Mouse (Mus musculus): ENCODE data around the gene Pclaf.
A peak's percentile ranks its signal among the peaks of the same experiment; 100 is the strongest.

Gene Pclaf

DNA sequence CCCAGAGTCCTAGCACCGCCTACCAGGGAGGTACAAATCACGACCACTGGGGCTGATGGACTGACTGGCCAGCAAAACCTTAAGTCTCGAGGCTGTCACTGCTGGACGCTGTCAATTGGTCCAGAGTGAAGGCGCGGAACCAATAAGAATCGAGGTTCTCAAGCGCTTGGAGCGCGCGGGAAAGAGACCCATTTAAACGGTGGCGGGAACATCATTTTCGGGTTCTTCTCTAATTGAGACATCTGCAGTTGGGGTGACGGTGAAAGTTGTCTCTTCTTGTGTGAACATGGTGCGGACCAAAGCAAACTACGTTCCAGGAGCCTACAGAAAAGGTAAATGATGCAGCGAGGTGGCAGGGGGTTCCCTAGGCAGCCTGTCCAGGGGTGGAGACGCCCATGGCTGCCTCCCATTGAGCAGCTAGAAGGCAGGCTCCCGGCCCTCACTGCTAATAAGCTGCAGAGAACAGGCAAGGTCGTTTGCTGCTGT lies at the start of gene Pclaf:
Gene Pclaf, plus strand, starts transcription at position 95 of the 486 bp plus-strand sequence.
- peak; percentile 80 to 91 for DNase-seq

DNA sequence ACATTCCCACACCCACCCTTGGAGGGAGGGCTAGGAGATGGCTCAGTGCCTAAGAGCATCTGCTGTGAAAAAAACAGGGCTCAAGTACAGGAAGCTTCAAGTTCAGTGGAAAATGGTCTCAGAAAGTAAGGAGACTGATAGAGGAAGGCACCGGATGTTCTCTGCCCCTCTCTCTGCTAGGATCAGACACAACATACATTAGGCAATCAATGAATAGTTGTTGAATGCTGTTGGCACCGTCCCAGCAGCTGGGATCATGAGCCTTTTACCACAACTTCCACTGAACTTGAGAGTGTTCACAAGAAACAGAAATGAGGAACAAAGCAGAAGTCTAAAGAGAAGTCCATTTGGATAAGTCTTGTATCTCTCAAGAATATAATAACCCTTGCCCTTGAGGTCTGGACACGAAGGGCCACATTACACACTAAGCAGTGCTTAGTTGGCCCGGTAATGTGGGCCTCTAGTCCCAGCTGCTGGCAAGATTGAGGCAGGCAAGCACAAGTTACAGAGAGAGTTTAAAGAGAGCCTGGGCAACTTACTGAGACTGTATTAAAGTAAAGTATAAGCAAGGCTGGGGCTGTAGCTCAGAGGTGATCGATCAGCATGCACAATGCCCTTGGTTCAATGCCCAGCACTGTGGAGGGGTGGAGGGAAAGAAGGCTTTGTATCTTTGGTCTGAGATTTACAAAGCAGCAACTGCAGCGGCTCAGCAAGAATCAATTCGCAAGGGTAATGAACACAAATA lies 45.4 kb upstream of the Pclaf start:
- DNase-seq: peak in 1 of 2 experiments; percentile 36

DNA sequence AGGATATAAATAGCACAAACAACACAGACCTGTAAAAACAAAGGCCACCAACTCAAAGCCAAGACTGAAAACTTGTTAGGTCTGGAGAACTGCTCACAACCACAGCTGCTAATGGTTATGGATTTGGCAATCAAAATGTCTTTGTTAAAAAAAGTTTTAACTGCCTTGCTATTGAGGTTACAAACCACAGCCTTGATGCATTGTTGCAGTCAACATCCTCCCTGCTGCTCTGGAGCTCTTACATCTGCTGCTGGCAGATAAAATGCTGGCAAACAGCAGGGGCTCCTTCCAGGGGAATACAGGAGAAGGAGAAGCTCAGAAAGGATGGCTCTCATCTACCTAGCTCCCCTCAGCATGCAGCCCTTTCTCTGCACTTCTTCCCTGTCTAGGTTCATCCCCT lies 41.9 kb upstream of the Pclaf start:
- no peak for DNase-seq

DNA sequence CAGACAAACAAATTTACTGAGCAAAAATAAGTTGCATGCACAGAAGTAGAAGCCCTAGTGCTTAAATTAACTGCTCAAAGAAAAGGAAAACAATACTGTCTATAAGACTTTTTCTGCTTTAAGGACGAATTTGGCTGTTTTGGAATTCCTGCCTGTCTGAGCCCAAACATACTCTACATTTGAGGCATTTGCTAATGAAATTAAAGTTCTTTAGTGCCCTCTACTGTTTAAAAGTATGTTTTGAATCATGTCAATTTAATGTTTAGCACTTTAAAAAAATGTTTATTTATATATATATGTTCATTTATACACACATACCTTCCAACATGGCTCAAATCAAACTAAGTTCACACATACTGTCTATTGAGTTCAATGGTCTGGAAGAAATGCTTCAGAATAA lies 39.8 kb upstream of the Pclaf start:
- DNase-seq: no peak

DNA sequence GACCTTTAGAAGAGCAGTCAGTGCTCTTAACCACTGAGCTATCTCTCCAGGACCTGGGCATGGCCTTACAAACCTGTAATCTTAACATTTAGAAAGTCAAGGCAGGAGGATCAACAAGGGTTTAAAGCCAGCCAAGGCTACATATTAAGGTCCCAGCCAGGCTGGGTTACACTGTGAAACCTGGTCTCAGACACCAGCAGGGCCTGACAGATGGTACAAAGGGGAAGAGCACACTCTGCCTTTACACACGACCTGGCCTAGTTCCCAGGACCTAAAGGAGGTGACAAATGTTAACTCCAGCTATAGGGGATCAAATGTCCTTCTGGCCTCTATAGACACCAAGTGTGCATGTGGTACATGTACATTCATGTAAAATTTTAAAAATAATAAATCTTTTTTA lies 30.4 kb upstream of the Pclaf start:
- no peak for DNase-seq

DNA sequence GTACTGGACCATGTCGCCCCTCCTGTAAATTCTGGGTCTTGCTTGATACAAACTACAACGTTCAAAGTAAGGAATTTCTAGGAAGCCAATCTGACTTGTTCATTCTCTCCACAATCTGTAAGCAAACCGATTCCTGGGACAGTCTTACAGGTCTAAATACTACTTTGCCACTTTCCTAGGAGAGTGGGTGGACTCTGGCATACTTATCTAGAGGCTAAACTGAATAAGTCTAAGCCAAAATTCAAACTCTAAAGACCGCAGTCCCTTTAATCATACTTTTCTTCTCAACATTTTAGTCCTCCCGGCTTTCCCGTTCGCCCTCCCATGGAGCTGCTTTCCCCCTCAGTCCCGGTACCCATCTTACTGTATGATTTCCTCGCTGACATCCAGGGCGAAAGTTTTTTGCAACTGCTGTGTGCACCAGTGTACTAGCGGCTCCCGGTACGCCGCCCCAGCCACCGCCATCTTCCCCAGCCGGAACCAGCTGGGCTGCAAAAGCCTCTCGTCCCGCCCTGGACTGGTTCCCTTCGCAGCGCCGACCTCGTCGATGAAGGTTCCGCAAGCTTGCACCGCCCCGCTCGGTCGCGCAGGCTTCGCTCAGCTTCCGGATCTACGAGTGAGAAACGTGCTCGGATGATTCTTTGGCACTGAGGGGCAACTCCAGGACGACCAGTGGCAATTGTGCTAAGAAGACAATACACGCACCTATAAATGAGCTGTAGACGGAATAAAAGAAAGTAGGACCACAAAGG lies 5.3 kb upstream of the Pclaf start:
- DNase-seq: peak; percentile 91 to 95

DNA sequence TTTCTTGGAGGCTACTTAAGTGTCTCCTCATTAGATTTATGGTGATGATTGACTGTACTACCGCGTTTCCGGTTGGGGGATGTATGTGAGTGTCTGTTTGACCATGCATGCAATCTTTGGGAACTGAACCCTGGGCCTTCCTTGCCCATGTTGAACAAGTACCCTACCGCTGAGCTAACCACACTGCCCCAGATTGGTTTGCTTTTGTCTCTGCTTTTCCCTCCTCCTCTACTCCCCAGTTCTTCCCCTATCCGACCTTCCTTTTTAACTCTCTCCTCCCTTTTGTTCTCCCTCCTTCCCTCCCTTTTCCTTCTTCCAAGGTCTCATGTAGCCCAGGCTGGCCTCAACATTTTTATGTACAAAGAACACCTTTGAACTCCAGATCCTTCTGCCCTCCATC lies 1.1 kb downstream of the Pclaf start:
- no peak for DNase-seq

DNA sequence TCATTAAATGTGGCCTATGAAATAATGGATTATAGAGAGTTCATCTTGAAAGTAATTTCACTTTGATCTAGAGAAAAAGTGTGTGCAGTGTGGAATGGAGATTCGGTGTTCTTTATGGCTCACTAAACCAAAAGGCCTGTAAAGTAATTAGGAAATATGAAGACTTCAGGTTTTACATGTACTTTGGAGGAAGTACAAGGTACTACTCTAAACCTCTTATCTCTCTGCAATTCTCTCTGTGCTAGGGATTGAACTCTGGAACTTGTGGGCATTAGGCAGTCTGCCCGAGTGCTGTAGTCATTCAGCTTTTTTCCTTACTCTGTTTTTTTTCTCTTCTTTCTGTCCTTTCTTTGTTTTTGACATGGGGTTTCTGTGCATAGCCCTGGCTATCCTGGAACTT lies 6.9 kb downstream of the Pclaf start:
- no peak for DNase-seq

DNA sequence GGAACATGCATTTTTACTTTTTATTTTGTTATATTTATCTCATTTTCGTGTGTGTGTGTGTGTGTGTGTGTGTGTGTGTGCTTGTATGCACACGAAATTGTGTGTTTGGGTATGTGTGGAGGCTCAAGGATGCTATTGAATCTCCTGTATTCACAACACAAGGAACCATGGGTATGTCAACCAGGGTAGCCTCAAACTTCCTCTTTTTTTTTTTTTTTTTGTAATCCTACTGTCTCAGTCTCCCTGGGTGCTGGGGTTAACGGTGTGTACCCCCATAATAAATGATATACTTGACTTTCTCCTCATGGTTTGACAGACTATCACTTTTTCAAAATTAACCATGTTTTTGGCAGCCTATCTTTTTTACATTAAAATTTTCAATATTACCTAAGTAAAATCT lies 12.8 kb downstream of the Pclaf start:
- no peak for DNase-seq

DNA sequence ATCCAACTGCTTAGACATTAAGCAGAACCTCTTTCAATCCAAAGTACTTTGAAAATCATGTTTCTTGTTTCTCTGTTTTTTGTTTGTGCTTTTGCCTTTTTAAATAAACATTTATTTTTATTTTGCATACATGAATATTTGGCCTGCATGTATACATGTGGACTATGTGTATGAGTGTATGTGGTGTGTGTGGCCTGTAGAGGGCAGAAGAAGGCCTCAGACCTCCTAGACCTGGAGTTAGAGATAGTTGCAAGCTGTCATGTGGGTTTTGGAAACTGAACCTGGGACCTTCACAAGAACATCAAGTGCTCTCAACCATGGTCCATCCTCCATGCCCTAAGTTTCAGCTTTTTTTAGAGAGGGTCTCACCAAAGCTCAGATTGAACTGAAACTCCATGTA lies 13.4 kb downstream of the Pclaf start:
- DNase-seq: no peak

DNA sequence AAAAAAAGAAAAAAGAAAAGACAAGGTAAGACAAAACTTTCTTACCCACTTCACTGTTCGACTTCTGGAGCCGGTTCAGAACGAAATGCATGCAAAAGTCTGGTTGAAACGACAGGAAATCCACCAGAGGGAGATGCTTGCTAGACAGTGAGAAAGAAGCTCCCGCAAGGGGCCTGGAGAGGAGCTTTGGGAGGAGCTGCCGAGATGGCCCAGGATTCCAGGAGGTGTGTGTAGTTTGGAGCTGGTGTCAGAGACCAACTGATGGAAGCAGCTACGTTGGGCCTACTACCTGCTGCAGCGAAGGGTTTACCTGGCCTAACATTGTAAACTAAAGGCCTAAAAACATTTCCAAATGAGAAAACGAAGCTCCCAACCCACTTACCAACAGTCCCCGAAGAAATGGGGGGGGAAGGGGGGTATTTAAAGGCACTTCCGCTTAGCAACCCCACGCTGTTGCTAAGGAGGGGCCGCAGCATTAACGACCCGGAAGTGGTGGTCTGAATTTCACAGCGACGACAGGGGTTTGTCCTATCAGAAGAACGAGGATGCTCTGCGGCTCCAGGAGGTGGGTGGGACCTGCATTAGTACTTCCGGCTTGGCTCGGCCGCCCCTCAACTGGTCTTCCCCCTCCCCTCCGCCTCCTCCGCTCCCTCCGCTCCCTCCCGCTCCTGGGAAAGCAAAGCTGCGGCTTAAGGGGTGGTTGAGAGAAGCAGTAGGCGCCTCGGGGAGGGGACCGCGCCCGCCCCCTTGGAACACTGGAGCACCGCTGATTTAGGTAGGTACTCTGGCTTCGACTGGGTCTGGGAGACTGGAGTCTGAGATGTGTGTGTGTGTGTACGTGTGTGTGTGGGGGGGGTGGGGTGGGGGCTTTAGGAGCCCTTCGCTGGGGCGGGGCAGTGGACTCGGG lies 18.6 kb downstream of the Pclaf start, which contains the start of the genes Trip4 and Csnk1g1:
Gene Trip4, minus strand, starts transcription at position 401 of the 907 bp plus-strand sequence.
Gene Csnk1g1, plus strand, starts transcription at position 531 of the 907 bp plus-strand sequence.
- peak; percentile 96 to 99 for DNase-seq

DNA sequence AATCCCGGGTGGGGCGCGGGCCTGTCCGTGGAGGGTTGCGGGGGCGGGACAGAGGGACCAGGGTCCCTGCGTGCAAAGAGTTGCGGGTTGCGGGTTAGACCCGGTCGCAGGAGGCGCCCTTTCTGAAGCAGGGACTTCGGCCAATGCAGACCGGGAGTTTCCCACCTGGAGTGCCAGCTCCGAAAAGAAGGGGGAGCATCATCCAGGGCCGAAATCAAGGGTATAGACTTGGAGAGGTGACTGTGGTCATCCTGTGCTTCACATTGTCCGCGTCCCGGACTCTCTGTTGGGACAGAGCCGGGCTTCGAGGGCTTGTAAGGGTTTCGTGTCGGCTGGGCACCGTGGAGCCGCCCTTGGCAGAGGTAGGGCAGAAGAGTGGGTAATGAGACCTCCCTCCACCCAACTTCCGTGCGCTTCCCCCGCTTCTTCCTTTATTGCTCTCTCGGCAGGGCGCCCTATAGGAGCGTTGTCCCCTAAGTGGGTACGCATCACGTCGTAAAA lies 19.3 kb downstream of the Pclaf start:
- DNase-seq: peak; percentile 52 to 80

DNA sequence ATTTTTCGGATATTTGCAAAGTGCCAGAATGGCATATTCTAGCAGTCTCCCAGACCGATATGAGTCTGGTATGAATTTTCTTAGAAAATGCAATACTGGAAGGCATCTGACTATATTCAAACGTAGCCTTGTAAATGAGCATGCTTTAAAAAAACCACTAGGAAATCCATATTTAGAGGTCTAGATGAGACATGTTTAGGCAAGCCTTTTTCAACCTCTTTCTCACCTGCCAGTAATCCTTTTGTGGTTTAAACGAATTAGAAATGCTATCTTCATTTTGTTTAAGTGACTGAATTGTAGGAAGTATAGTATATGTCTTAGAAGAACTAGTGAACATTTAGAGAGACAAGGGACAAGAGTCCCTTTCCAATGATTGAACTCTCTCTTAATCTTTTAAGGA lies 19.8 kb downstream of the Pclaf start:
- no peak for DNase-seq

DNA sequence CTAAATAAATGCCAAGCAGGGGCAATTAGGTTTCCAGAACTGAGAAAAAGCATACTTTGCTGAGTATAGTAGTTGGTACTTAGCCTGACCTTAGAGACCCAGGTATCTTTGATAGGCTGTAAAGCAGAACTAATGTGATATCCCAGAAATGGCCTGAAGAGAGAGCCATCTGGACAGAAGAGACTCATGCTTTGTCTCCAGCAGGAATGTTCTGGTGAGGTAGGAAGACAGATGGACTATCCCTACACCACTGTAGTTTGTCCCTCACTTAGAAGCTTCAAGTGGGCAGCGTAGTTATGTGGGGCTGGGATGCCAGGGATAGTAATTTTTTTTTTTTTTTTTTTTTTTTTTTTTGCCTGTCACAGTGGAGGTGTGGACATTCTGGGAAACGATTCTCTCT lies 23.9 kb downstream of the Pclaf start:
- DNase-seq: no peak

DNA sequence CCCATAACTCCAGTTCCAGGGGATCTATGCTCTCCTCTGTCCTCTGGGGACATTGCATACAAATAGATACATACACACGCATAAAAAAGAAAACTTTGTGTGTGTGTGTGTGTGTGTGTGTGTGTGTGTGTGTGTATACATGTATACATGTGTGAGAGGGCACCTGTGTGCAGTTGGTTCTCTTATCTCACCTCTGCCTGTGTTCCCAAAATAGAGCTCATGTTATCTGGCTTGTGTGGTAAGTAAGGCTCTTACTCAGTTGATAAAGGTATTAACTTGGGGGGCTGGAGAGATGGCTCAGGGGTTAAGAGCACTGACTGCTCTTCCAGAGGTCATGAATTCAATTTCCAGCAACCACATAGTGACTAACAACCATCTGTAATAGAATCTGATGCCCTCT lies 27.0 kb downstream of the Pclaf start:
- DNase-seq: no peak

DNA sequence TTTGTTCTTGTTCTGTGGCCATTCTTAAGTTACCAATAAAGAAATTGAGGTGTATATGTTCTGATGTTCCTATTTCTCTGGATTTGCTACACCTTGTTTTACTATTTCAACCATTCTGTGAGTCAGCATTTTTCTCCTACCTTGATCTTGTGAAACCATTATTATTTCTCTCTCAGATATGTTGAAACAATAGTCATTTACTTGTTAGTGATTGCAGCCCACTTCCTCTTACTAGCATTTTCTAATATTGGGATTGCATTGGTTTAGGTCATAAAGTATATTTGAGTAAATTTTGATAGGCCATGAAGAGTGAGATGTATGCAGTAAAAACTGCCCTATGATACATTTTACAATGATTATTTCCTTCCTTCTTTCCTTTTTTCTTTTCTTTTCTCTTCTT lies 38.4 kb downstream of the Pclaf start:
- no peak for DNase-seq

DNA sequence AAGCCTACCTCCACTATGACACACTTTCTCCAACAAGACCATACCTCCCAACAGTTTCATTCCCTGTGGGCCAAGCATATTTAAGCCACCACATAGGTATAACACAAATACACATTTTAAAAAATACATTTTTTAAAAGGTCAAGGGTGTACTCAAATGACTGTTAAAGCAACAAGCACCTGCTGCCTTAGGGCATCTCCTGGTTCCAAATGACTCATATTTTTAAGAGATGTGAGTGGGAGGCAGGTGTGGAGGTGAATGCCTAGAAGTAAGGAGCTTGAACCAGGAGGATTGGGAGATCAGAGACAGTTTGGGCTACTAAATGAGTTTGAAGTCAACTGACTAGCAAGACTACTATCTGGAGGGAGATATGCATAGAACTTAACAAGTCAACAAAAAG lies 39.8 kb downstream of the Pclaf start:
- no peak for DNase-seq

DNA sequence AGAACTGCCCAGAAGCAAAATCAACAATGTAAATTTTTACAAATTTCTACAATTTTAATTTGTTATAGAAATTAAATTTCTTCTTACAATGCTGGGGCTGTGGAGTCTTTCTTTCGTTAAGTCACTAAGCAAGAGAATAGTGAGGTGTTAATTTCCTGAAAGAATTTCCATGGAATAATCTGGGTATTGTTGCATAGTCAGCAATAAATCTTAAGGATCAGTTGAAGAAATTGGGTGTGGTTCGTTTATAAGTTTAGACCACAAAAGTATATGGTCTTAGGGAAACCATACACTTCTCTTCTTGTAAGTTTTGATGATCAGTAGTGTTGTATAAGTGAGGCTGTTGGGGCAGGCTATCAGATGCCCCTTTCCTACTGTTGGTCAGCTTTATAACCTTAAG lies 47.5 kb downstream of the Pclaf start:
- DNase-seq: no peak

DNA sequence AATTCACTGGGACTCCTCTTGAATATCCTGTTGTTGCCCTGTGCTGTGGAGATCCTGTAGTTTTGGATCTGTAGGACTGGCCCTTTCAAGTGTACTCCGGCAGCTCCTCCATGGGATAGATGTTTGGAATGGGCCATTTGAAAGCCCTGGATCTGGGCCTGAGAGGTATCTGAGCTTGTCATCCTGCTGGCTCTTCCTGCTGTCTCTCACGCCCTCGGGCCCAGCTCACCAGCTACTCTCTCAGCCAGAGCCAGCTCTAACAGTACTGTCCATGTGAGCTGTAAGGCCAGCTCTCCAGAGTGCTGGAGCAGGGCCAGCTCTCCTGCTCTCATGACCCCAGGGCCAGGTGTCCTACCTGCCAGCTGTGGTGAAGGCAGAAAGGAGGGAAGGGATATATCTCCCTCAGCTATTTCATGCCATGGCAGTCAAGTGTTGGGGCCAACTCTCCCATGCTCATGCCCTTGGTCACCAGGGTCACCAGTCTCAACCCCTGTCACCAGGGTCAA lies 61.1 kb downstream of the Pclaf start:
- DNase-seq: peak; percentile 71 to 82
